Mouse (Mus musculus): Measurements from ENCODE around the gene Olfr1500.
"Not testable (repeated sequence)": the region's sequence is repeated elsewhere in the genome, so short reads cannot be mapped to it uniquely, and the experiment has no call there.

Olfr1500 gene

GRCm38 (mm10) chr19:13830388-13830787, at the start of gene Olfr1500:
Gene Olfr1500, minus strand, starts transcription at chr19:13830488.
- CTCF ChIA-PET, result no interaction called here

GRCm38 (mm10) chr19:13861495-13861894, 31.2 kb upstream of the Olfr1500 start, which contains the start of gene Olfr1502:
Gene Olfr1502, plus strand, starts transcription at chr19:13861795.
- CTCF ChIA-PET, result no interaction called here

- CTCF ChIA-PET, result not testable (repeated sequence)
Measured at GRCm38 (mm10) chr19:13850592-13850991, 20.3 kb upstream of the Olfr1500 start, which contains the start of gene Olfr1501. Gene Olfr1501, minus strand, starts transcription at chr19:13850692.

GRCm38 (mm10) chr19:13828447-13828846, 1.8 kb downstream of the Olfr1500 start:
- CTCF ChIA-PET, result no interaction called here

GRCm38 (mm10) chr19:13820847-13821246, 9.4 kb downstream of the Olfr1500 start:
- CTCF ChIA-PET, result interaction anchor here (0.6 kb wide), 1 partner anchor 10 kb away, joined by 3 read pairs; no protein-coding TSS in a partner anchor

- CTCF ChIA-PET, result no interaction called here
Measured at GRCm38 (mm10) chr19:13819347-13819746, 10.9 kb downstream of the Olfr1500 start, which contains the start of gene Olfr1499. Gene Olfr1499, minus strand, starts transcription at chr19:13819447.

GRCm38 (mm10) chr19:13818827-13819226, 11.5 kb downstream of the Olfr1500 start:
- CTCF ChIA-PET, result no interaction called here

- CTCF ChIA-PET, result no interaction called here
Measured at GRCm38 (mm10) chr19:13812823-13813222, 17.5 kb downstream of the Olfr1500 start.

- CTCF ChIA-PET, result not testable (repeated sequence)
Measured at GRCm38 (mm10) chr19:13805486-13805885, 24.8 kb downstream of the Olfr1500 start.

GRCm38 (mm10) chr19:13798102-13798501, 32.2 kb downstream of the Olfr1500 start, which contains the start of gene Olfr1497:
Gene Olfr1497, minus strand, starts transcription at chr19:13798202.
- CTCF ChIA-PET, result no interaction called here

GRCm38 (mm10) chr19:13777578-13777977, 52.7 kb downstream of the Olfr1500 start, which contains the start of gene Olfr1496:
Gene Olfr1496, plus strand, starts transcription at chr19:13777878.
- CTCF ChIA-PET, result no interaction called here
